Mouse (Mus musculus) liver, embryonic 14.5 days (tissue): ENCODE data around the gene Prm2. TPM values are rescaled to one million over a fixed set of nuclear protein-coding genes. Genes with fewer than 3 reads are reported as not detected.

ENCODE experiments used
- ATAC-seq: fragments of 200-750 bp; cut with Nextera tagmentation; 2 replicates; pipeline ENCODE4 v1.8.0; 2017; ENCODE audit warnings: moderate number of reproducible peaks, mild to moderate bottlenecking, moderate library complexity; ENCODE audit not compliant: insufficient read depth
- DNase-seq, 3 experiments: peaks; one replicate each; pipeline ENCODE4 v3.0.0-alpha.2; 2012 to 2013; ENCODE audit warnings: low read depth in 3 of 3, low spot score in 3 of 3
- H3K27ac ChIP-seq: fragments of 300-500 bp; sonication (generic); 2 replicates; pipeline ENCODE4 v1.5.1; 2014; ENCODE audit warnings: moderate library complexity, mild to moderate bottlenecking, control low read depth, inconsistent platforms
- H3K27me3 ChIP-seq: fragments of 300-500 bp; sonication (generic); 2 replicates; pipeline ENCODE4 v1.6.1; 2014; ENCODE audit warnings: mild to moderate bottlenecking, low read length, moderate library complexity; ENCODE audit not compliant: control insufficient read depth, insufficient read depth
- H3K36me3 ChIP-seq: fragments of 300-500 bp; sonication (generic); replicated peaks from 2 replicates; pipeline ENCODE4 v1.6.1; 2014; ENCODE audit warnings: low read depth; ENCODE audit not compliant: control insufficient read depth, insufficient read depth
- H3K4me1 ChIP-seq, 2 experiments: fragments of 200-500 bp in 1 of 2; fragments of 300-500 bp in 1 of 2; sonication (generic) in 1 of 2; replicated peaks; 2 replicates each; pipeline ENCODE4 v1.6.1; 2012 to 2014; ENCODE audit warnings: antibody characterized with exemption in 1 of 2, inconsistent platforms in 1 of 2, low read length in 1 of 2; ENCODE audit not compliant: control insufficient read depth in 2 of 2, insufficient read depth in 2 of 2
- H3K4me2 ChIP-seq: fragments of 300-500 bp; sonication (generic); 2 replicates; pipeline ENCODE4 v1.6.1; 2014; ENCODE audit warnings: low read depth, mild to moderate bottlenecking, control low read depth, moderate library complexity
- H3K4me3 ChIP-seq, 2 experiments: fragments of 200-500 bp in 1 of 2; fragments of 300-500 bp in 1 of 2; sonication (generic) in 1 of 2; 2 replicates each; pipeline ENCODE4 v1.5.1; 2012 to 2014; ENCODE audit warnings: low read depth in 2 of 2, low read length in 2 of 2, mild to moderate bottlenecking in 2 of 2, control low read depth in 1 of 2, inconsistent platforms in 1 of 2, moderate library complexity in 1 of 2; ENCODE audit not compliant: insufficient read depth in 1 of 2
- H3K9ac ChIP-seq: fragments of 300-500 bp; sonication (generic); replicated peaks from 2 replicates; pipeline ENCODE4 v1.6.1; 2014; ENCODE audit warnings: mild to moderate bottlenecking, control low read depth, moderate library complexity
- H3K9me3 ChIP-seq: fragments of 300-500 bp; sonication (generic); 2 replicates; pipeline ENCODE4 v1.6.1; 2016; ENCODE audit warnings: low read length, mixed read lengths; ENCODE audit not compliant: control insufficient read depth
- CTCF ChIP-seq: IDR thresholded peaks from 2 replicates; pipeline ENCODE4 v1.5.1; 2016; ENCODE audit warnings: antibody characterized with exemption, low read depth, control low read depth
- EP300 ChIP-seq: IDR thresholded peaks from 2 replicates; pipeline ENCODE4 v1.6.1; 2016; ENCODE audit warnings: antibody characterized with exemption, low read depth
- WGBS: fragments of 180-500 bp; shearing (Covaris S2); extraction: QIAGEN DNeasy Blood & Tissue Kit; methylation state at CpG from one replicate; pipeline ENCODE4 v1.1.7; 2014; ENCODE audit not compliant: insufficient replicate concordance; 5-methylcytosine and 5-hydroxymethylcytosine counted together
- polyA plus RNA-seq, 2 experiments: library from polyadenylated mRNA; depleted of rRNA in 1 of 2; stranded (reverse) in 1 of 2; unstranded in 1 of 2; fragments of >200 nt; fragmentation: Nextera tagmentation in 1 of 2; extraction: Ambion mirVana in 1 of 2; gene quantifications; 2 replicates each; pipeline versions ENCODE4 v1.2.1 to v1.2.3; 2012 to 2014

The Prm2 gene
- polyA plus RNA-seq, 2 experiments: not detected

- Histone ChIP-seq H3K4me2 (peak overlapping the region; percentile 97), H3K36me3 (no peaks in the 10 kb centered on the region), H3K9ac (peak overlapping the region; percentile 87), H3K9me3 (no peaks in the 10 kb centered on the region), H3K27ac (no peak overlapping the region), H3K4me1 (peaks cover 6 to 17% of the 10 kb centered on the region in 2 experiments), H3K27me3 (no peaks in the 10 kb centered on the region), H3K4me3 (peak overlapping the region; percentile 63 to 93)
- no peak for DNase-seq
- ATAC-seq: no peak
- 9% methylated on average over 12 of the region's 12 CpGs for WGBS
- TF ChIP-seq EP300 (no peak), CTCF (no peak)
Observed at GRCm38 (mm10) chr16:10834542-10834910, 38.6 kb upstream of the Prm2 start.

GRCm38 (mm10) chr16:10828461-10828805, 32.5 kb upstream of the Prm2 start:
- H3K4me2 ChIP-seq: no peak overlapping the region
- DNase-seq (no peak), ATAC-seq (no peak)
- no peaks in the 10 kb centered on the region for H3K27me3 ChIP-seq
- no peak overlapping the region for H3K4me3 ChIP-seq
- H3K4me1 ChIP-seq: no peaks in the 10 kb centered on the region
- 57% methylated on average over 4 of the region's 4 CpGs for WGBS
- no peak overlapping the region for H3K27ac ChIP-seq
- no peaks in the 10 kb centered on the region for H3K9me3 ChIP-seq
- TF ChIP-seq CTCF: no peak
- TF ChIP-seq EP300: no peak
- H3K9ac ChIP-seq: no peak overlapping the region
- H3K36me3 ChIP-seq: no peaks in the 10 kb centered on the region

GRCm38 (mm10) chr16:10827766-10828460, 32.0 kb upstream of the Prm2 start:
- Histone ChIP-seq H3K36me3 (no peaks in the 10 kb centered on the region), H3K27ac (no peak overlapping the region), H3K9ac (no peak overlapping the region), H3K27me3 (no peaks in the 10 kb centered on the region), H3K4me2 (no peak overlapping the region), H3K4me3 (no peak overlapping the region), H3K9me3 (no peaks in the 10 kb centered on the region), H3K4me1 (no peaks in the 10 kb centered on the region)
- DNase-seq (no peak), ATAC-seq (no peak)
- WGBS: 47% methylated on average over 7 of the region's 7 CpGs
- TF ChIP-seq CTCF (no peak), EP300 (no peak)

- H3K36me3 ChIP-seq: no peaks in the 10 kb centered on the region
- no peaks in the 10 kb centered on the region for H3K4me1 ChIP-seq
- TF ChIP-seq CTCF: no peak
- no peak for TF ChIP-seq EP300
- H3K4me3 ChIP-seq: no peak overlapping the region
- H3K4me2 ChIP-seq: no peak overlapping the region
- no peak overlapping the region for H3K9ac ChIP-seq
- DNase-seq (no peak), ATAC-seq (no peak)
- H3K9me3 ChIP-seq: no peaks in the 10 kb centered on the region
- no peaks in the 10 kb centered on the region for H3K27me3 ChIP-seq
- H3K27ac ChIP-seq: no peak overlapping the region
- 61% methylated on average over 9 of the region's 9 CpGs for WGBS
Observed at GRCm38 (mm10) chr16:10827269-10827668, 31.3 kb upstream of the Prm2 start.

GRCm38 (mm10) chr16:10825840-10826239, 29.9 kb upstream of the Prm2 start:
- H3K9me3 ChIP-seq: no peaks in the 10 kb centered on the region
- H3K27ac ChIP-seq: no peak overlapping the region
- H3K4me3 ChIP-seq: no peak overlapping the region
- TF ChIP-seq EP300 (no peak), CTCF (no peak)
- DNase-seq (no peak), ATAC-seq (no peak)
- no peaks in the 10 kb centered on the region for H3K36me3 ChIP-seq
- H3K4me1 ChIP-seq: no peaks in the 10 kb centered on the region
- no peak overlapping the region for H3K9ac ChIP-seq
- 61% methylated on average over 4 of the region's 4 CpGs for WGBS
- H3K27me3 ChIP-seq: no peaks in the 10 kb centered on the region
- no peak overlapping the region for H3K4me2 ChIP-seq
